Mouse (Mus musculus) E14TG2a.4 (cell line): ENCODE results near the gene Car14.

Source experiments
- H3K27me3 ChIP-seq: 2 replicates; pipeline ENCODE4 v1.6.1; 2014; ENCODE audit warnings: low read length, control low read depth; ENCODE audit not compliant: insufficient read depth
- H3K36me3 ChIP-seq: 2 replicates; pipeline ENCODE4 v1.6.1; 2014; ENCODE audit warnings: low read length, control low read depth; ENCODE audit not compliant: insufficient read depth
- H3K4me1 ChIP-seq: replicated peaks from 2 replicates; pipeline ENCODE4 v1.6.1; 2014; ENCODE audit warnings: low read depth, low read length, control low read depth
- H3K4me3 ChIP-seq: replicated peaks from 2 replicates; pipeline ENCODE4 v1.5.1; 2014; ENCODE audit warnings: mild to moderate bottlenecking, low read length
- H3K9me3 ChIP-seq: 2 replicates; pipeline ENCODE4 v1.6.1; 2014; ENCODE audit warnings: low read length, control low read depth
- CTCF ChIP-seq: conservative IDR thresholded peaks from 2 replicates; pipeline ENCODE4 v1.5.1; 2014; ENCODE audit warnings: low read length
- NANOG ChIP-seq: IDR thresholded peaks from 2 replicates; pipeline ENCODE4 v1.6.1; 2014; ENCODE audit warnings: borderline replicate concordance, low read length, mixed read lengths
- POU5F1 ChIP-seq: IDR thresholded peaks from 2 replicates; pipeline ENCODE4 v1.6.1; 2014; ENCODE audit warnings: low read length, borderline replicate concordance

Gene Car14

DNA sequence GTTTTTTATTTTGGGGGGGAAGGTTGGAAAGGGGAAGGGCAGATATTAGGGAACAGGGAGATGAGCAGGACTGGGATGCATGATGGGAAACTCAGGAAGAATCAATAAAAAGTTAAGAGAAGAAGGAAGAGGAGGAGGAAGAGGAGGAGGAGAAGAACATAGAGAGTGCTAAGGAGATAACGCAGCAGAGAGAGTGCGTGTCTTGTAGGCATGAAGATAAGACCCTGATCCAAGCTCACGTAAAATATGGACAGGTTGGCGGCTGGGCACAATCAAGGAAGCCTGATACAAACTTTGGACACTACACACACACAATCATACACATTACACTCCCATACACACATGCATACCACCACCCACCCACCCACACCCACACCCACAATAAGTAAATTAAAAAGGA is 10.2 kb upstream of the Car14 start:
- no peak overlapping the region for H3K4me3 ChIP-seq
- no peaks in the 10 kb centered on the region for H3K36me3 ChIP-seq
- no peaks in the 10 kb centered on the region for H3K9me3 ChIP-seq
- peaks cover 4% of the 10 kb centered on the region; the same call in 1 of the 2 replicates for H3K27me3 ChIP-seq
- peaks cover 7% of the 10 kb centered on the region for H3K4me1 ChIP-seq
- TF ChIP-seq NANOG (no peak), CTCF (no peak), POU5F1 (no peak)

DNA sequence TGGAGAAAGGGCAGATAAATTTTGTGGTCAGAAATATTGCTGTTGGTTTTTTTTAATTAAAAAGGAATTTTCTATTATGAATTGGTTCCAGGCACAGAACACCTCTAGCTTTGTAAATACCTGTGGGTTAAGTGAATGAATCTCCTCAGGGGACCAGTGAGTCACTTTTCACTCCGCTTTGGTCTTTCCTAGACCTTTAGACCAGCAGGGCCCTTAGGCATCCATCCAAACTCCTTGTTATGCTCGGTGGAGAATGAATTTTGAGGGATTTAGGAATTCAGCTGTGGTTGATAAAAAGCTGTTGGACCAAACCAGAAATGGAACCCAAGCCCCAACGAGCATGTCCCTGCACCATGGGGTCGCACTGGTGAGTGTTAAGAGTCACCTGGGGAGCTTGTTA is 3.1 kb upstream of the Car14 start:
- H3K36me3 ChIP-seq, result no peaks in the 10 kb centered on the region
- TF ChIP-seq POU5F1, result no peak
- no peak for TF ChIP-seq CTCF
- no peak for TF ChIP-seq NANOG
- peaks cover 52% of the 10 kb centered on the region for H3K4me1 ChIP-seq
- H3K4me3 ChIP-seq, result no peak overlapping the region
- H3K9me3 ChIP-seq, result no peaks in the 10 kb centered on the region
- peaks cover 43% of the 10 kb centered on the region for H3K27me3 ChIP-seq

DNA sequence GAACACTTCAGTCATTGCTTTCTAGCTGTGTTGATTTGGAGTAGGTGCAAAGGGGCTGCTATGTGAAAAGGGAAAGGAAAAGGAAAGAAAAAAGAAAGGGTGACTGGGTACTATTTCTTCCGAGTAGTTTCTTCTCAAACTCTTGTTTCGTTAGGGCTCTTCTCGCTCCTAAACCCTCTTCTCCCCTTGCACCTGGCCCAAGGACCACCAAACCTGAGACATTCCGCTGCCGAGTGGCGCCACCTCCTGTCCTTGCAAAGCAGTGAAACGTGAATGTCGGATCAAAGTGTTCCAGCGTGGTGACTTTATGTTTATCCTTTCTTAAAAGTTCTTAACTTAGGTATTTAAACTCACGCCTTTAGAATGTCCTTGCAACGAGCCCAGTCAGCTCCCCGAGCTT is 2.4 kb upstream of the Car14 start:
- no peaks in the 10 kb centered on the region for H3K9me3 ChIP-seq
- peaks cover 58% of the 10 kb centered on the region for H3K4me1 ChIP-seq
- H3K4me3 ChIP-seq, result peak overlapping the region; percentile 13; the same call in 1 of the 2 replicates
- TF ChIP-seq NANOG (no peak), CTCF (peak; percentile 61), POU5F1 (no peak)
- H3K27me3 ChIP-seq, result peaks cover 50% of the 10 kb centered on the region
- H3K36me3 ChIP-seq, result no peaks in the 10 kb centered on the region

DNA sequence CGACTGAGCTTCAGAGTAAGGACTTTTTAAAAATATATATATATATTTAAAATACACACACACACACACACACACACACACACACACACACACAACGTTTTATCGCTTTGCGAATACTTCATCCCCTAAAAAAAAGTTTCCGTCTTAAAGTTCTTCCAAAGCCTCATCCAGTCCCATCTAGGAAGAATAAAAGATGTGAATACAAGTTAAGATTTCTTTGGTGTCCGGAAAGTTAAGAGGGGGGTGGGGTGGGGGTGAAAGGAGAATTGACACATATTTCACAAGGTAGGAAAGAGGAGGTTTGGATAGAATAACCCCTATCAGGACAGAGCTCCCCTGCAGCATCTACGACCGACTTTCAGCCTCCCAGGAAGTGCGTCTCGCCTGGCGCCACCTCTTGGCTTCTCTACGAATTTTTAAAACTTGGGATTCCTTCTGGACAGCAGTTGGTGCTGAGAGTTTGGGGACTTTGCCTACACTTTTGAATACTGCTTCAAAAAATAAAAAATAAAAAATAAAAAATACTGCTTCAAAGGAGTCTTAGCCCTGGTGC is 1.5 kb upstream of the Car14 start:
- H3K4me1 ChIP-seq, result peaks cover 62% of the 10 kb centered on the region
- no peaks in the 10 kb centered on the region for H3K9me3 ChIP-seq
- peaks cover 59% of the 10 kb centered on the region for H3K27me3 ChIP-seq
- no peak for TF ChIP-seq NANOG
- TF ChIP-seq CTCF, result peak; percentile 24
- H3K36me3 ChIP-seq, result no peaks in the 10 kb centered on the region
- H3K4me3 ChIP-seq, result peak overlapping the region; percentile 69

DNA sequence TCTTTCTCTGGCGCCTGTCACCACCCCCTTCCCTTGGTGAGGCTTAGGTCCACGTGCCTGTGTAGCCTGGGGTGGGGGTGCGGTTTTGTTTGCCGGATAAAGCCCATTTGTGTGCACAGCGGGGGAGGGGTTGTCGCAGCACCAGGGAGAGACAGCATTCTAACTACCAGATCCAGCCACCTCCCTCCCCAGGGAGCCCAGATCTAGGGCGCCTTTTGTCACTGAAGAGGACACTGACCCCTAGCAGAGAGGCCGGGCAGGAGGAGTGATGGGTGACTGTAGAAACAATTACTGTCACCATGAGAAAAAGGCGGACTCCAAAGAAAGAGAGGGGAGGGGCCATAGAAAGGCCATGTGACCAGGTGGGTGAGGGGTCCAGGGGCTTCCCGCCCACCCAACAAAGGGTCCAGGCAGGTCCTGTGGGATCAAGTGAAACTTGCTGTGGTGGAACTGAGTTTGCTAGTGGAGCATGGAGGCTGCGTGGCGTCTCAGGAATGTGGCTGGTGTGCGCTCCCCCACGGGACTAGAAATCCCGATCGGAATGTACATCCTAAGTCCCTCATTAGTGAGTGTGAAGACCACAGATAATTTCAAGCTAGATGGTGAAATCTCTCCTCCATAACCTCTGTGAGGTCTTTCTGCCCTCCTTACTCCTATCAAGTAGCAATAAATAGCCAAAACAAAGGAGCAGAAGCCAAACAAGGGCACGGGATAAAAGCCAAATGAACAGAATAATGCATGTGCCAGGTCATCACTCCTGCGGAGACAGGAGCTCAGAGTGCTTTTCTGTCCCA is 852 bp upstream of the Car14 start:
- H3K27me3 ChIP-seq, result peaks cover 62% of the 10 kb centered on the region
- no peaks in the 10 kb centered on the region for H3K36me3 ChIP-seq
- peaks cover 57% of the 10 kb centered on the region for H3K4me1 ChIP-seq
- H3K9me3 ChIP-seq, result no peaks in the 10 kb centered on the region
- H3K4me3 ChIP-seq, result peak overlapping the region; percentile 69
- TF ChIP-seq NANOG (no peak), POU5F1 (no peak), CTCF (no peak)

DNA sequence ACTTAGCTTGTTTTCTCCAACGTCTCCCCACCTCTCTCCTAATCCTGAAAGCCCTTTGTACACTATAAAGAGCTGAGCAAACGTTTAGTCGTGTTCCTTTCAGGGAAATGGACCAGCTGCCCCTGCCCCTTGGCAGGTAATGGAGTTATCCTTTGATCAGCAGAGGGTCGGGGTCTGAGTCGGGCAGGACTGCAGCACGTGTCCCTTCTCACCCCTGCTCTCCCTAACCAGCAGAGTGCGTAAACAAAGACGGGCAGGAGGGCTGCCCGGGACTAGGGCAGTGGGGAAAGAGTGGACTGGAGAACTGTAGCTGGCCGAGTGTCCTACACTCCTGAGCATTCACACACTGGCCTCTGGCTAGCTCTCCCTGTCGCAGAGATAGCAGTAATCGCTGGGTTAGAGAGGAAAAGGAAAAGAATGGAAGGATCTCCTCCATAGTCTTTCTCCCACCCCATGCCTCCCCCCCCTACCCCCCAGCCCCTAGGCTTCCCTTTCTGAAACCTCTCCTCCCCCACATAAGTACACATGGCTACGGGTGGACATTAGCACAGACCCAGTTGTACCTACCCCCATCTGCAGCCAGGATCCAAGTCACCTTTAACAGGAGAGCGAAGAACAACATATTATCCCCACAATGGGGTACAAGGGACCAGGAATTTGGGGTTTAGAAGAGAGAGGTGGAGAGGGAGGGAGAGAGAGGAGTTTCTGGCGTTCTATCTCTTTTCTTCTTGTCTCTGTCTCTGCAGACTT is 563 bp downstream of the Car14 start:
- no peaks in the 10 kb centered on the region for H3K9me3 ChIP-seq
- TF ChIP-seq NANOG (no peak), CTCF (no peak), POU5F1 (no peak)
- H3K4me1 ChIP-seq, result peaks cover 68% of the 10 kb centered on the region
- H3K4me3 ChIP-seq, result peak overlapping the region; percentile 69
- H3K36me3 ChIP-seq, result no peaks in the 10 kb centered on the region
- peaks cover 62% of the 10 kb centered on the region for H3K27me3 ChIP-seq

DNA sequence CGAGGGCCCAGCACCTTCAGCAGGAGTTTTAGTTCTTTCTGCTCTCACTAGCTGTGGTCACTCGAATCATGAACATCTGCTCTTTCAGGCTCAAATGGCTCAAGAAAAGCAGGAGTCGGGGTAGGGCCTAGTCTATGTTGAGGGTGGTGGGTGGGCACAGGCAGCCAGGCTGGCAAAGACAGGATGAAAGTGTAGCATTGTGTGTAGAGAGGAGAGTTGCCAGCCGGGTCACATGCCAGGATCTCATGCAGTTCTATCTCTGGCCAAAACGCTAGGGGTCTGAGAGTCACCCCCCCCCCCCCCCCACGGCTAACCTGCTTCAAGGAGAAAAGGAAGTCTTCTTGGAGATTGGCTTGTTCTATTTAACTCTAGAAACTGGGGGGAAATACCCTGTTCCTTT is 1.8 kb downstream of the Car14 start:
- TF ChIP-seq NANOG, result no peak
- no peak for TF ChIP-seq CTCF
- TF ChIP-seq POU5F1, result no peak
- peaks cover 4% of the 10 kb centered on the region for H3K36me3 ChIP-seq
- H3K4me3 ChIP-seq, result no peak overlapping the region
- peaks cover 77% of the 10 kb centered on the region for H3K4me1 ChIP-seq
- H3K9me3 ChIP-seq, result no peaks in the 10 kb centered on the region
- peaks cover 59% of the 10 kb centered on the region for H3K27me3 ChIP-seq

DNA sequence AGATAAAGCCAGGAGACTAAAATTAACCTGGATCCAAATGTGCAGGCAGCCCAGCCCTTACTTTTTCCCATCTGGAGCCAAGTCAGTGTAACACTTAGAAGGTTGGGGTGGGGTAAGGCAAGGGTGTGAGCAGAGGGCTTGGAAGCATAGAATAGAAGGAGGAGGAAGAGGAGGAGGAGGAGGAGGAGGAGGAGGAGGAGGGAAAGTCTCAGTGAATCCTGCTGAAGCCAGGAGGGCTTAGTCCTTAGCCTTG is 2.2 kb downstream of the Car14 start:
- Histone ChIP-seq H3K4me3 (no peak overlapping the region), H3K4me1 (peaks cover 76% of the 10 kb centered on the region), H3K9me3 (no peaks in the 10 kb centered on the region), H3K36me3 (peaks cover 8% of the 10 kb centered on the region), H3K27me3 (peaks cover 57% of the 10 kb centered on the region)
- TF ChIP-seq CTCF, result no peak
- no peak for TF ChIP-seq POU5F1
- no peak for TF ChIP-seq NANOG
